Mouse (Mus musculus) myocyte (in vitro differentiated cells): ENCODE data around the gene Lrmda.

Source experiments
- CEBPB ChIP-seq: IDR thresholded peaks from 2 replicates; pipeline ENCODE4 v1.6.1; 2011; ENCODE audit warnings: mild to moderate bottlenecking, moderate library complexity; ENCODE audit not compliant: poor library complexity, insufficient read depth, severe bottlenecking
- E2F4 ChIP-seq: IDR thresholded peaks from one replicate; pipeline ENCODE4 v1.6.1; 2011; ENCODE audit warnings: mild to moderate bottlenecking, control low read depth, moderate library complexity; ENCODE audit not compliant: insufficient read depth
- MAX ChIP-seq: IDR thresholded peaks from one replicate; pipeline ENCODE4 v1.6.1; 2011; ENCODE audit warnings: low read depth, mild to moderate bottlenecking, control low read depth
- MYOD1 ChIP-seq, 3 experiments: IDR thresholded peaks; one replicate each; pipeline ENCODE4 v1.6.1; 2011; ENCODE audit warnings: control low read depth in 2 of 3, low read depth in 2 of 3, mild to moderate bottlenecking in 2 of 3, moderate library complexity in 1 of 3; ENCODE audit not compliant: insufficient read length in 2 of 3, control insufficient read depth in 1 of 3
- POLR2A ChIP-seq: IDR thresholded peaks from one replicate; pipeline ENCODE4 v1.6.1; 2011; ENCODE audit warnings: low read depth, mild to moderate bottlenecking, control low read depth, moderate library complexity; ENCODE audit not compliant: insufficient read length
- POLR2AphosphoS2 ChIP-seq: IDR thresholded peaks from one replicate; pipeline ENCODE4 v1.6.1; 2011; ENCODE audit warnings: low read depth, control low read depth; ENCODE audit not compliant: insufficient read length
- SRF ChIP-seq: IDR thresholded peaks from one replicate; pipeline ENCODE4 v1.6.1; 2011; ENCODE audit warnings: low read depth; ENCODE audit not compliant: control insufficient read depth, insufficient read length
- TCF12 ChIP-seq: IDR thresholded peaks from one replicate; pipeline ENCODE4 v1.6.1; 2011; ENCODE audit warnings: mild to moderate bottlenecking, control low read depth; ENCODE audit not compliant: poor library complexity, insufficient read depth, severe bottlenecking
- USF1 ChIP-seq: IDR thresholded peaks from one replicate; pipeline ENCODE4 v1.6.1; 2011; ENCODE audit warnings: low read depth, mild to moderate bottlenecking, control low read depth, moderate library complexity

GRCm38 (mm10) chr14:22473991-22474390, 454.5 kb downstream of the Lrmda start:
- no peak for TF ChIP-seq MYOD1 (IDR thresholded peaks at IDR 0.05; ENCODE audit: control insufficient read depth in 1 of 3, insufficient read length in 2 of 3, low read depth in 2 of 3)
- TF ChIP-seq USF1, result no peak
- TF ChIP-seq E2F4, result no peak
- no peak for TF ChIP-seq POLR2A
- TF ChIP-seq CEBPB, result no peak
- TF ChIP-seq POLR2AphosphoS2, result no peak
- TF ChIP-seq MAX, result no peak
- no peak for TF ChIP-seq SRF
- no peak for TF ChIP-seq TCF12
